Mouse (Mus musculus) forebrain, embryonic 14.5 days (tissue): ENCODE measurements around the gene Actn1. TPM values are rescaled to one million over a fixed set of nuclear protein-coding genes. Genes with fewer than 3 reads are reported as not detected.

ENCODE experiments used
- ATAC-seq: fragments of 200-750 bp; cut with Nextera tagmentation; 2 replicates; pipeline ENCODE4 v1.8.0; 2017; ENCODE audit warnings: mild to moderate bottlenecking, moderate library complexity
- DNase-seq: peaks from one replicate; pipeline ENCODE4 v3.0.0-alpha.2; 2015; ENCODE audit warnings: low spot score
- H3K27ac ChIP-seq: fragments of 300-500 bp; sonication (generic); 2 replicates; pipeline ENCODE4 v1.5.1; 2014; ENCODE audit warnings: low read depth, mild to moderate bottlenecking, control low read depth, low read length, moderate library complexity
- H3K27me3 ChIP-seq: fragments of 300-500 bp; sonication (generic); replicated peaks from 2 replicates; pipeline ENCODE4 v1.6.1; 2014; ENCODE audit warnings: low read length, control low read depth, mixed read lengths; ENCODE audit not compliant: control insufficient read depth, insufficient read depth
- H3K36me3 ChIP-seq: fragments of 300-500 bp; sonication (generic); 2 replicates; pipeline ENCODE4 v1.6.1; 2014; ENCODE audit warnings: low read length, control low read depth; ENCODE audit not compliant: control insufficient read depth, insufficient read depth
- H3K4me1 ChIP-seq: fragments of 300-500 bp; sonication (generic); 2 replicates; pipeline ENCODE4 v1.6.1; 2014; ENCODE audit warnings: antibody characterized with exemption, low read length, control low read depth; ENCODE audit not compliant: control insufficient read depth, insufficient read depth
- H3K4me2 ChIP-seq: fragments of 300-500 bp; sonication (generic); 2 replicates; pipeline ENCODE4 v1.6.1; 2014; ENCODE audit warnings: mild to moderate bottlenecking, control low read depth, low read length
- H3K4me3 ChIP-seq: fragments of 300-500 bp; sonication (generic); 2 replicates; pipeline ENCODE4 v1.5.1; 2014; ENCODE audit warnings: low read depth, low read length, control low read depth
- H3K9ac ChIP-seq: fragments of 300-500 bp; sonication (generic); 2 replicates; pipeline ENCODE4 v1.6.1; 2014; ENCODE audit warnings: mild to moderate bottlenecking, low read length, control low read depth, moderate library complexity
- H3K9me3 ChIP-seq: fragments of 300-500 bp; sonication (generic); replicated peaks from 2 replicates; pipeline ENCODE4 v1.6.1; 2016; ENCODE audit warnings: low read length, control low read depth, mixed read lengths; ENCODE audit not compliant: control insufficient read depth
- WGBS: fragments of 180-500 bp; shearing (Covaris S2); extraction: QIAGEN DNeasy Blood & Tissue Kit; methylation state at CpG from one replicate; pipeline ENCODE4 v1.1.7; 2014; 5-methylcytosine and 5-hydroxymethylcytosine counted together
- polyA plus RNA-seq: library from polyadenylated mRNA; unstranded; fragments of >200 nt; fragmentation: Nextera tagmentation; extraction: Ambion mirVana; gene quantifications from 2 replicates; pipeline ENCODE4 v1.2.1, GENCODE M21; 2014

The Actn1 gene
- polyA plus RNA-seq, 1 experiment from 2014 or later, result 7.1 TPM

DNA sequence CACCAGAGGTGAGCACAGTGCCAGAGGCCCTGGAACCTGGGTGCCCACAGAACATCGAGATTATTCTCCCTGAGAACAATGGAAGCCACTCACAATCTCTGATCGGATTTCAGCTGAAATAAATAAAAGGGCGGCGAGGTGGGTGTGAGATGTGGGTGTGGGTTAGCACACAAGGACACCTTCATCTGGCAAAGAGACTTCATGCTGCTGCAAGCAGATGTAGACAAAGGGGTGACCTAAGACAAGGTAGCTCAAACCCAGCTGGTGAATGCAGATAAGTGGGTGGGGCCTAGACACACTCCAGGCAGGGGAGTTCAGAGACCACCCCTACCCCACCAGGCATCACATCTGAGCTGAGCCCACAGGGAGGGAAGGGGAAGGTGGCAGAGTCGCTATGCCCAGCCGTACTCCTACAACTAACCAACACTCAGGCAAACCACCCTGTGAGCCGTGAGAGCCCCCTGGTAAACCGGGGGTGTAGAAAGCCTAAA, 35.9 kb downstream of the Actn1 start:
- Histone ChIP-seq H3K4me3 (no peak overlapping the region), H3K36me3 (no peaks in the 10 kb centered on the region), H3K9ac (no peak overlapping the region), H3K4me1 (peaks cover 21% of the 10 kb centered on the region), H3K27ac (no peak overlapping the region), H3K4me2 (no peak overlapping the region), H3K9me3 (no peaks in the 10 kb centered on the region), H3K27me3 (no peaks in the 10 kb centered on the region)
- no peak for DNase-seq
- no peak for ATAC-seq
- whole genome bisulfite sequencing, result 38% methylated on average over 8 of the region's 8 CpGs

DNA sequence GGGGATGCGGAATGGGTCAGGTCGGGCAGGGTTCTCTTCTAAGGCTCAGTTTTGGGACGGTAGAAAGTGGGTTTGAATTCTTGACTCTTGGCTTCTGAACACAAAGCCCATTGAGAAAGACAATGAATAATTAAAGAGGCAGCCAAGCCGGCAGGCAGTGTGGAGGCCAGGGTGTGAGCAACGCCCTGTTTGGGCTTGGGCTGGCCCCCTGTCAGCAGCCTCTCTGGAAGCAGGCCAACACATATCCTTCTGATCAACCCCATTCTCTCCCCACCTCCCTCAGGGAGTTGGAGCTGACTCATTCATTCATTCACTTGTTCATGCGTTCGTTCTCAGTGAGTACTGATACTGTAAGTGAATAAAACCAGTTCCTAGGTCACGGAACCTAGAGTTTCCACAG, 36.7 kb downstream of the Actn1 start:
- DNase-seq (peak; percentile 53), ATAC-seq (peak; percentile 40; the same call in 1 of the 2 replicates)
- Histone ChIP-seq H3K36me3 (no peaks in the 10 kb centered on the region), H3K27me3 (no peaks in the 10 kb centered on the region), H3K4me3 (no peak overlapping the region), H3K4me1 (peaks cover 17% of the 10 kb centered on the region), H3K9me3 (no peaks in the 10 kb centered on the region), H3K4me2 (no peak overlapping the region), H3K27ac (no peak overlapping the region), H3K9ac (no peak overlapping the region)
- WGBS, result 28% methylated on average over 8 of the region's 8 CpGs

GRCm38 (mm10) chr12:80222473-80222872, 37.7 kb downstream of the Actn1 start:
- Histone ChIP-seq H3K27ac (no peak overlapping the region), H3K4me3 (no peak overlapping the region), H3K4me2 (no peak overlapping the region), H3K9me3 (no peaks in the 10 kb centered on the region), H3K4me1 (peaks cover 7% of the 10 kb centered on the region; the same call in 1 of the 2 replicates), H3K36me3 (no peaks in the 10 kb centered on the region), H3K27me3 (no peaks in the 10 kb centered on the region), H3K9ac (no peak overlapping the region)
- ATAC-seq, result no peak
- WGBS, result 95% methylated on average over 3 of the region's 3 CpGs
- DNase-seq, result no peak

- no peak for DNase-seq
- 92% methylated on average over 14 of the region's 14 CpGs for WGBS
- Histone ChIP-seq H3K4me1 (peaks cover 7% of the 10 kb centered on the region; the same call in 1 of the 2 replicates), H3K4me2 (no peak overlapping the region), H3K9ac (no peak overlapping the region), H3K9me3 (no peaks in the 10 kb centered on the region), H3K36me3 (no peaks in the 10 kb centered on the region), H3K4me3 (no peak overlapping the region), H3K27ac (no peak overlapping the region), H3K27me3 (no peaks in the 10 kb centered on the region)
- ATAC-seq, result no peak
Observed at GRCm38 (mm10) chr12:80220260-80221038, 39.7 kb downstream of the Actn1 start.

GRCm38 (mm10) chr12:80218784-80219183, 41.4 kb downstream of the Actn1 start:
- no peaks in the 10 kb centered on the region for H3K9me3 ChIP-seq
- H3K27ac ChIP-seq, result no peak overlapping the region
- 88% methylated on average over 3 of the region's 3 CpGs for WGBS
- H3K9ac ChIP-seq, result no peak overlapping the region
- no peak overlapping the region for H3K4me2 ChIP-seq
- peaks cover 6% of the 10 kb centered on the region; the same call in 1 of the 2 replicates for H3K4me1 ChIP-seq
- no peak overlapping the region for H3K4me3 ChIP-seq
- H3K27me3 ChIP-seq, result no peaks in the 10 kb centered on the region
- no peak for ATAC-seq
- no peak for DNase-seq
- H3K36me3 ChIP-seq, result no peaks in the 10 kb centered on the region

- H3K9me3 ChIP-seq, result no peaks in the 10 kb centered on the region
- ATAC-seq (no peak), DNase-seq (no peak)
- H3K4me1 ChIP-seq, result no peaks in the 10 kb centered on the region
- H3K9ac ChIP-seq, result no peak overlapping the region
- no peak overlapping the region for H3K4me2 ChIP-seq
- no peak overlapping the region for H3K27ac ChIP-seq
- no peaks in the 10 kb centered on the region for H3K36me3 ChIP-seq
- H3K27me3 ChIP-seq, result no peaks in the 10 kb centered on the region
- H3K4me3 ChIP-seq, result no peak overlapping the region
- 90% methylated on average over 4 of the region's 4 CpGs for WGBS
Observed at GRCm38 (mm10) chr12:80218045-80218611, 42.0 kb downstream of the Actn1 start.

DNA sequence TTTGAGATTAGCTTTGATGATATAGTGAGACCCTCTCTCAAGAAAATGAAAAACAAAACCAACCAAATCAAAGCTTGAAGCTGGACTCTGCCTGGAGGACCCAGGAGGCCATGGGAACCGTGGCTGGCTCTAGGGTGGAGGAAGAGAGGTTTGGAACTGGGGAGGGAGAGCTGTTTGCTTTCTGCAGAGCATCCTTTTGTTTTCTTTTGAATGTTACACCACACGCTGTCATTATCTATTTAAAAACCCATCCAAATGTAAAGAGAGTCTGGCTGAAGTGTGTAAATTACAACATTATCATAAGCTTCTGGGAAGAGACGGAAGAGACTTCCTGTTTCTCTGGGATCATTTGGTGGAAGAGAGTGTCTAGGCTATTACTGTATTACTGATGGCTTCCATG, 43.1 kb downstream of the Actn1 start:
- DNase-seq, result no peak
- no peak overlapping the region for H3K27ac ChIP-seq
- 65% methylated on average over 3 of the region's 3 CpGs for WGBS

GRCm38 (mm10) chr12:80216258-80216881, 43.8 kb downstream of the Actn1 start:
- no peak overlapping the region for H3K27ac ChIP-seq
- ATAC-seq, result no peak

More for the DNA sequence above, 43.1 kb downstream of the Actn1 start:
- Histone ChIP-seq H3K4me3 (no peak overlapping the region), H3K4me2 (no peak overlapping the region), H3K36me3 (no peaks in the 10 kb centered on the region), H3K9ac (no peak overlapping the region), H3K4me1 (no peaks in the 10 kb centered on the region), H3K9me3 (no peaks in the 10 kb centered on the region), H3K27me3 (no peaks in the 10 kb centered on the region)
- ATAC-seq, result no peak

DNA sequence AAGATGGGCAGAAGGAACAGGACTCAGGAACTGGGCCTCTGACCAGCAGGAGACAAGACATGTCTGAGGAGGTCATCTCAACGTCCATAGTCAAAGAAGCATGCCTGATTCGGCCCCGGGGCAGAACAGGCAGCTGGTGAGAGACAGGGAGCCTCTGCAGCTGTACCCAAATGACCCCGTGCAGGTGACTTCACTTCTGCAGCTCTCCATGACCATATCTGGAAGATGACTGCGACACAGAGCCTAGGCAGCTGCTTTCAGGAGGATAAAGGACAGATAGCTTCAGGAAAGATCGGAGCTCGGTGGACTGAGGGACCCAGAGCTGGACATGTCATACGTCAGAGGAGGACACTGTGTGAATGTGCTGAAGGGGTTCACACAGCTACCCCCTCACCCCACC, 46.4 kb downstream of the Actn1 start:
- DNase-seq (no peak), ATAC-seq (no peak)
- Histone ChIP-seq H3K4me1 (no peaks in the 10 kb centered on the region), H3K4me2 (no peak overlapping the region), H3K36me3 (no peaks in the 10 kb centered on the region; the same call in 1 of the 2 replicates), H3K9ac (no peak overlapping the region), H3K9me3 (no peaks in the 10 kb centered on the region), H3K27ac (no peak overlapping the region), H3K4me3 (no peak overlapping the region), H3K27me3 (no peaks in the 10 kb centered on the region)
- 91% methylated on average over 8 of the region's 8 CpGs for WGBS

More at GRCm38 (mm10) chr12:80216258-80216881, 43.8 kb downstream of the Actn1 start:
- no peaks in the 10 kb centered on the region for H3K27me3 ChIP-seq
- H3K4me1 ChIP-seq, result no peaks in the 10 kb centered on the region
- no peaks in the 10 kb centered on the region for H3K9me3 ChIP-seq
- no peak overlapping the region for H3K4me2 ChIP-seq
- no peak overlapping the region for H3K4me3 ChIP-seq
- no peaks in the 10 kb centered on the region for H3K36me3 ChIP-seq
- DNase-seq, result no peak
- 61% methylated on average over 6 of the region's 6 CpGs for WGBS
- H3K9ac ChIP-seq, result no peak overlapping the region
